1 mouse cellular context compared by ENCODE assay signal in the genomic region with DNA sequence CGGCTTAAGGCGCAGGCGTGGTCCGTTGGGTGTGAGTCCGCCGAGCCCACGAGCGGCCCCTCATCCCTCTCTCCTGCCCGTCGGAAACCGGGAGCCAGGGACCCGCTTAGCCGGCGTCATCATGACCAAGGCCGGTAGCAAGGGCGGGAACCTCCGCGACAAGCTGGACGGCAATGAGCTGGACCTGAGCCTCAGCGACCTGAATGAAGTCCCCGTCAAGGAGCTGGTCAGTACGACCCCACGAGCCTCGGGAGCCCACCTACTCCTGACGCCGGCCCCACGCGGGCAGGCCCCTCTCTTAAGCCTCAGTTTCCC.
TF ChIP-seq lines count a peak whose summit lies in the region.

No protein-coding gene starts in this region.

TF ChIP-seq in MEL, 35 proteins besides CTCF, POLR2A, EP300 and RAD21:
- TF ChIP-seq USF1 (IDR thresholded peaks at IDR 0.05; ENCODE audit: low read depth, low read length) (no peak), CHD2 (IDR thresholded peaks at IDR 0.05; ENCODE audit: low read length) (no peak), SIN3A (IDR thresholded peaks at IDR 0.05; ENCODE audit: low read length) (no peak), GABPA (IDR thresholded peaks at IDR 0.05; ENCODE audit: low read depth, low read length) (no peak), E2F4 (IDR thresholded peaks at IDR 0.05; ENCODE audit: borderline replicate concordance, low read depth, low read length) (no peak), ETS1 (IDR thresholded peaks at IDR 0.05; ENCODE audit: low read depth, low read length) (no peak), POLR2AphosphoS2 (IDR thresholded peaks at IDR 0.05; ENCODE audit: low read length) (no peak), ZNF384 (IDR thresholded peaks at IDR 0.05; ENCODE audit: low read depth, low read length) (no peak), MAFK (IDR thresholded peaks at IDR 0.05; ENCODE audit: borderline replicate concordance, low read depth, low read length) (no peak), TCF12 (IDR thresholded peaks at IDR 0.05; ENCODE audit: low read depth, low read length) (no peak), TAL1 (IDR thresholded peaks at IDR 0.05; ENCODE audit: low read length) (no peak), MYC (IDR thresholded peaks at IDR 0.05; ENCODE audit: low read depth, low read length) (no peak), USF2 (IDR thresholded peaks at IDR 0.05; ENCODE audit: borderline replicate concordance in 1 of 2, insufficient read depth in 1 of 2, low read depth in 1 of 2, low read length in 2 of 2) (no peak), ZMIZ1 (IDR thresholded peaks at IDR 0.05; ENCODE audit: low read depth, low read length) (no peak), ZKSCAN1 (IDR thresholded peaks at IDR 0.05; ENCODE audit: low read depth, low read length) (no peak)
